Comparison of ENCODE assay signal across 8 mouse cellular contexts in genomic region chr10:78575105-78575632, GRCm38 (mm10). TPM values are rescaled to one million over a fixed set of nuclear protein-coding genes. Genes with fewer than 3 reads are reported as not detected.
DNase-seq lines count a peak whose midpoint lies in the region; ATAC-seq and TF ChIP-seq lines count a peak whose summit lies in the region.

No protein-coding gene starts in this region.

- no peak for TF ChIP-seq EP300 in MEL (IDR thresholded peaks at IDR 0.05; ENCODE audit: low read depth in 1 of 2, low read length in 2 of 2)

- H3K9me3 ChIP-seq in heart, embryonic 14.5 days (ENCODE audit: control insufficient read depth, low read length), result no peaks in the 10 kb centered on the region
- no peaks in the 10 kb centered on the region for H3K9me3 ChIP-seq in MEL (replicated peaks; ENCODE audit: insufficient read depth, low read length)
- no peaks in the 10 kb centered on the region for H3K9me3 ChIP-seq in hindbrain, embryonic 11.5 days (ENCODE audit: control insufficient read depth, low read length)

- peaks cover 4% of the 10 kb centered on the region; the same call in 1 of the 2 replicates for H3K79me2 ChIP-seq in MEL (ENCODE audit: control insufficient read depth, insufficient read depth, low read length, poor library complexity)

- no peak for TF ChIP-seq POLR2A in MEL (IDR thresholded peaks at IDR 0.05; ENCODE audit: control insufficient read depth in 1 of 2, insufficient read depth in 1 of 2, low read depth in 1 of 2, low read length in 2 of 2, poor library complexity in 1 of 2)

- intact Hi-C loops in heart, postnatal 25 days (cut with DNase I), result no loop called here
- intact Hi-C loops in gastrocnemius, postnatal 36 days (cut with DNase I), result loop anchor here (10.0 kb wide), 1 partner anchor 580 kb away; no protein-coding TSS in a partner anchor

- peak overlapping the region; percentile 95 to 96 for H3K27ac ChIP-seq in heart, embryonic 14.5 days (replicated peaks in 1 of 2; ENCODE audit: control insufficient read depth in 1 of 2, insufficient read depth in 1 of 2, low read depth in 2 of 2, low read length in 2 of 2)
- H3K27ac ChIP-seq in MEL (ENCODE audit: control insufficient read depth, low read depth, low read length), result peak overlapping the region; percentile 71
- peak overlapping the region; percentile 32 for H3K27ac ChIP-seq in hindbrain, embryonic 11.5 days (ENCODE audit: low read depth, low read length)

- no peak for TF ChIP-seq RAD21 in MEL (IDR thresholded peaks at IDR 0.05; ENCODE audit: low read depth, low read length)

- no peaks in the 10 kb centered on the region for H3K27me3 ChIP-seq in heart, embryonic 14.5 days (ENCODE audit: control insufficient read depth, insufficient read depth, low read length)
- H3K27me3 ChIP-seq in MEL (ENCODE audit: control insufficient read depth in 1 of 2, insufficient read depth in 2 of 2, low read length in 2 of 2), result no peaks in the 10 kb centered on the region; a peak in 1 of 4 replicates
- no peaks in the 10 kb centered on the region for H3K27me3 ChIP-seq in hindbrain, embryonic 11.5 days (ENCODE audit: control insufficient read depth, insufficient read depth, low read length)

- peak overlapping the region; percentile 83 for H3K9ac ChIP-seq in heart, embryonic 14.5 days (ENCODE audit: low read length)
- H3K9ac ChIP-seq in MEL (ENCODE audit: control insufficient read depth, low read depth, low read length, poor library complexity, severe bottlenecking), result peak overlapping the region; percentile 77
- H3K9ac ChIP-seq in hindbrain, embryonic 11.5 days (ENCODE audit: low read depth, low read length), result peak overlapping the region; percentile 68

- peaks cover 37% of the 10 kb centered on the region for H3K36me3 ChIP-seq in heart, embryonic 14.5 days (ENCODE audit: control insufficient read depth, insufficient read depth, low read length)
- H3K36me3 ChIP-seq in MEL (ENCODE audit: control insufficient read depth in 1 of 2, insufficient read depth in 2 of 2, low read length in 2 of 2), result no peaks in the 10 kb centered on the region; a peak in 1 of 4 replicates
- H3K36me3 ChIP-seq in hindbrain, embryonic 11.5 days (ENCODE audit: control insufficient read depth, insufficient read depth, low read length), result no peaks in the 10 kb centered on the region

- peak overlapping the region; percentile 68 to 70 for H3K4me3 ChIP-seq in heart, embryonic 14.5 days (ENCODE audit: control insufficient read depth in 1 of 2, insufficient read depth in 1 of 2, low read depth in 1 of 2, low read length in 2 of 2)
- peak overlapping the region; percentile 78 to 88 for H3K4me3 ChIP-seq in MEL (ENCODE audit: control insufficient read depth in 1 of 2, insufficient read depth in 1 of 2, low read depth in 2 of 2, low read length in 2 of 2)
- peak overlapping the region; percentile 66 for H3K4me3 ChIP-seq in hindbrain, embryonic 11.5 days (ENCODE audit: low read depth, low read length)

- DNase-seq in heart, postnatal 25 days (ENCODE audit: low spot score), result no peak
- DNase-seq in MEL (ENCODE audit: low read depth, low spot score), result no peak
- no peak for DNase-seq in hindbrain, embryonic 11.5 days (ENCODE audit: low spot score)
- DNase-seq in right cerebral cortex, postnatal 14 days, result no peak
- no peak for DNase-seq in cerebellum, adult 9-11 months
- no peak for DNase-seq in gastrocnemius, postnatal 36 days

- peak overlapping the region; percentile 86 for H3K4me2 ChIP-seq in heart, embryonic 14.5 days (ENCODE audit: low read length)
- peak overlapping the region; percentile 57 for H3K4me2 ChIP-seq in hindbrain, embryonic 11.5 days (replicated peaks; ENCODE audit: low read depth, low read length)

- 7% methylated on average over 13 of the region's 13 CpGs for WGBS in heart, embryonic 14.5 days
- WGBS in hindbrain, embryonic 11.5 days, result 17% methylated on average over 13 of the region's 13 CpGs

- H3K4me1 ChIP-seq in heart, embryonic 14.5 days (ENCODE audit: control insufficient read depth in 2 of 2, insufficient read depth in 2 of 2, low read length in 2 of 2), result peaks cover 5 to 15% of the 10 kb centered on the region in 2 experiments
- H3K4me1 ChIP-seq in MEL (ENCODE audit: control insufficient read depth in 1 of 2, insufficient read depth in 2 of 2, low read length in 2 of 2), result peaks cover 0 to 8% of the 10 kb centered on the region in 2 experiments; a peak in 1 of 4 replicates
- no peaks in the 10 kb centered on the region for H3K4me1 ChIP-seq in hindbrain, embryonic 11.5 days (replicated peaks; ENCODE audit: control insufficient read depth, insufficient read depth, low read length)

- peak; percentile 10; the same call in 1 of the 2 replicates for ATAC-seq in heart, embryonic 14.5 days (ENCODE audit: insufficient number of reproducible peaks, insufficient read depth, low FRiP score, low read depth)
- peak; percentile 39 for ATAC-seq in hindbrain, embryonic 11.5 days (ENCODE audit: low FRiP score)
- peak; percentile 2 for ATAC-seq in megakaryocyte-erythroid progenitor cell, adult 5-6 weeks (replicated peaks; ENCODE audit: low FRiP score, low TSS enrichment, poor library complexity, severe bottlenecking)

- no peak for TF ChIP-seq CTCF in MEL (IDR thresholded peaks at IDR 0.05 in 2 of 3, conservative IDR thresholded peaks at IDR 0.05 in 1 of 3; ENCODE audit: control insufficient read depth in 1 of 3, insufficient read depth in 1 of 3, low read depth in 2 of 3, low read length in 3 of 3, poor library complexity in 1 of 3, severe bottlenecking in 1 of 3)

TF ChIP-seq in MEL, 35 proteins besides CTCF, POLR2A, EP300 and RAD21:
- TF ChIP-seq CHD1 (IDR thresholded peaks at IDR 0.05; ENCODE audit: low read depth, low read length) (no peak), HCFC1 (IDR thresholded peaks at IDR 0.05; ENCODE audit: low read depth, low read length) (no peak), ZC3H11A (IDR thresholded peaks at IDR 0.05; ENCODE audit: low read depth, low read length) (no peak), CHD2 (IDR thresholded peaks at IDR 0.05; ENCODE audit: low read length) (no peak), MAZ (IDR thresholded peaks at IDR 0.05; ENCODE audit: low read depth, low read length) (no peak), SMC3 (IDR thresholded peaks at IDR 0.05; ENCODE audit: low read depth, low read length) (no peak), NELFE (IDR thresholded peaks at IDR 0.05; ENCODE audit: low read depth, low read length) (0 out of 2 replicates have a peak, but pooled peaks have one; percentile 56), ZMIZ1 (IDR thresholded peaks at IDR 0.05; ENCODE audit: low read depth, low read length) (0 out of 2 replicates have a peak, but pooled peaks have one; percentile 34), POLR2AphosphoS5 (IDR thresholded peaks at IDR 0.05; ENCODE audit: borderline replicate concordance, low read depth, low read length) (no peak), ELF1 (IDR thresholded peaks at IDR 0.05; ENCODE audit: low read depth, low read length) (no peak), JUND (IDR thresholded peaks at IDR 0.05; ENCODE audit: low read depth, low read length) (no peak), USF1 (IDR thresholded peaks at IDR 0.05; ENCODE audit: low read depth, low read length) (no peak), MYC (IDR thresholded peaks at IDR 0.05; ENCODE audit: low read depth, low read length) (no peak)
TF ChIP-seq in MEL: peak in this region for 2.

RNA-seq across cellular contexts. Expression of gene Ilvbl, which starts 1.0 kb away (rescaled TPM):
- 51.7 and 52.6 TPM in 2 replicates for polyA plus RNA-seq in heart, embryonic 14.5 days (2014; fragmentation: Nextera tagmentation; extraction: Ambion mirVana)
- 10 to 100 TPM; 32.9 to 34.9 TPM for total RNA-seq in heart, postnatal 25 days (2021)
- 16.0 and 24.5 TPM in 2 replicates for total RNA-seq in MEL (2012; rRNA removed)
- 10 to 100 TPM in 1 of 2 experiments, not detected in 1; 22.1 TPM for polyA plus RNA-seq in MEL (2012; ENCODE audit: insufficient read depth in 1 of 2, insufficient read length in 2 of 2, low read depth in 1 of 2, low replicate concordance in 2 of 2, missing spikeins in 1 of 2)
- 27.5 and 31.2 TPM in 2 replicates for polyA plus RNA-seq in hindbrain, embryonic 11.5 days (2014; fragmentation: Nextera tagmentation; extraction: Ambion mirVana)
- 64.4 and 85.5 TPM in 2 replicates for total RNA-seq in megakaryocyte-erythroid progenitor cell, adult 5-6 weeks (2014; fragmentation: Nextera tagmentation)
- 10.2 and 38.3 TPM in 2 replicates for total RNA-seq in megakaryocyte-erythroid progenitor cell, adult 5-6 weeks (2017)
- total RNA-seq in gastrocnemius, postnatal 36 days (2021), result 10 to 100 TPM; 15.8 to 19.6 TPM

RNA-seq across cellular contexts. Expression of gene Syde1, which starts 16.6 kb away (rescaled TPM):
- 13.7 and 15.6 TPM in 2 replicates for polyA plus RNA-seq in heart, embryonic 14.5 days (2014; fragmentation: Nextera tagmentation; extraction: Ambion mirVana)
- total RNA-seq in heart, postnatal 25 days (2021), result 10 to 100 TPM; 12.8 to 13.7 TPM
- not detected in 2 replicates for total RNA-seq in MEL (2012; rRNA removed)
- under 1 TPM in 1 of 2 experiments, not detected in 1; 0.01 TPM for polyA plus RNA-seq in MEL (2012; ENCODE audit: insufficient read depth in 1 of 2, insufficient read length in 2 of 2, low read depth in 1 of 2, low replicate concordance in 2 of 2, missing spikeins in 1 of 2)
- polyA plus RNA-seq in hindbrain, embryonic 11.5 days (2014; fragmentation: Nextera tagmentation; extraction: Ambion mirVana), result 10.0 and 11.9 TPM in 2 replicates
- total RNA-seq in megakaryocyte-erythroid progenitor cell, adult 5-6 weeks (2014; fragmentation: Nextera tagmentation), result 0.32 TPM in 1 of 2 replicates, not detected in the other
- total RNA-seq in megakaryocyte-erythroid progenitor cell, adult 5-6 weeks (2017), result not detected in 2 replicates
- total RNA-seq in gastrocnemius, postnatal 36 days (2021), result 1 to 10 TPM; 3.4 to 3.5 TPM

RNA-seq across cellular contexts. Expression of gene Olfr1357, which starts 42.7 kb away (rescaled TPM):
- not detected in 2 replicates for polyA plus RNA-seq in heart, embryonic 14.5 days (2014; fragmentation: Nextera tagmentation; extraction: Ambion mirVana)
- total RNA-seq in heart, postnatal 25 days (2021), result not detected
- not detected in 2 replicates for total RNA-seq in MEL (2012; rRNA removed)
- not detected for polyA plus RNA-seq in MEL (2012; ENCODE audit: insufficient read depth in 1 of 2, insufficient read length in 2 of 2, low read depth in 1 of 2, low replicate concordance in 2 of 2, missing spikeins in 1 of 2)
- not detected in 2 replicates for polyA plus RNA-seq in hindbrain, embryonic 11.5 days (2014; fragmentation: Nextera tagmentation; extraction: Ambion mirVana)
- not detected in 2 replicates for total RNA-seq in megakaryocyte-erythroid progenitor cell, adult 5-6 weeks (2014; fragmentation: Nextera tagmentation)
- total RNA-seq in megakaryocyte-erythroid progenitor cell, adult 5-6 weeks (2017), result not detected in 2 replicates
- total RNA-seq in gastrocnemius, postnatal 36 days (2021), result not detected

RNA-seq across cellular contexts. Expression of gene Olfr1358, which starts 57.9 kb away (rescaled TPM):
- polyA plus RNA-seq in heart, embryonic 14.5 days (2014; fragmentation: Nextera tagmentation; extraction: Ambion mirVana), result not detected in 2 replicates
- not detected for total RNA-seq in heart, postnatal 25 days (2021)
- not detected in 2 replicates for total RNA-seq in MEL (2012; rRNA removed)
- not detected for polyA plus RNA-seq in MEL (2012; ENCODE audit: insufficient read depth in 1 of 2, insufficient read length in 2 of 2, low read depth in 1 of 2, low replicate concordance in 2 of 2, missing spikeins in 1 of 2)
- polyA plus RNA-seq in hindbrain, embryonic 11.5 days (2014; fragmentation: Nextera tagmentation; extraction: Ambion mirVana), result 0.15 TPM in 1 of 2 replicates, not detected in the other
- total RNA-seq in megakaryocyte-erythroid progenitor cell, adult 5-6 weeks (2014; fragmentation: Nextera tagmentation), result not detected in 2 replicates
- not detected in 2 replicates for total RNA-seq in megakaryocyte-erythroid progenitor cell, adult 5-6 weeks (2017)
- not detected for total RNA-seq in gastrocnemius, postnatal 36 days (2021)

Comparison
In these comparisons a context has a peak if more than half of its experiments do, and no peak if none do; other contexts are left out.
1. H3K27ac ChIP-seq: peak in every context shown above with its lines; median percentile 96 in heart, embryonic 14.5 days; 71 in MEL; 32 in hindbrain, embryonic 11.5 days.